Mouse (Mus musculus) CH12.LX (cell line): ENCODE data around the gene Agrp. TPM values are rescaled to one million over a fixed set of nuclear protein-coding genes. Genes with fewer than 3 reads are reported as not detected.
A peak's percentile ranks its signal among the peaks of the same experiment; 100 is the strongest.

Source experiments
- DNase-seq: peaks from one replicate; pipeline ENCODE4 v3.0.0-alpha.2; 2013; ENCODE audit errors: extremely low read depth
- H3K27ac ChIP-seq: 2 replicates; pipeline ENCODE4 v1.5.1; 2012; ENCODE audit warnings: low read depth, mild to moderate bottlenecking, control low read depth, moderate library complexity; ENCODE audit not compliant: insufficient read depth
- H3K27me3 ChIP-seq: replicated peaks from 2 replicates; pipeline ENCODE3; 2012; ENCODE audit warnings: inconsistent platforms
- H3K36me3 ChIP-seq, 2 experiments: replicated peaks in 1 of 2; 2 replicates each; pipeline versions ENCODE3 to v1.6.1; 2012; ENCODE audit warnings: inconsistent platforms in 1 of 2, low read length in 1 of 2, mild to moderate bottlenecking in 1 of 2, mixed read lengths in 1 of 2, moderate library complexity in 1 of 2; ENCODE audit not compliant: control insufficient read depth in 1 of 2, insufficient read depth in 1 of 2
- H3K4me1 ChIP-seq, 2 experiments: 2 replicates each; pipeline ENCODE4 v1.6.1; 2012; ENCODE audit warnings: inconsistent platforms in 1 of 2, moderate library complexity in 1 of 2; ENCODE audit not compliant: insufficient read depth in 2 of 2, control insufficient read depth in 1 of 2
- H3K4me2 ChIP-seq: 2 replicates; pipeline ENCODE4 v1.6.1; 2012; ENCODE audit warnings: low read depth, mild to moderate bottlenecking, control low read depth; ENCODE audit not compliant: poor library complexity, insufficient read depth, severe bottlenecking
- H3K4me3 ChIP-seq, 3 experiments: fragments of 150-350 bp in 1 of 3; sonication (generic) in 1 of 3; replicated peaks in 1 of 3; 2 replicates each; pipeline versions ENCODE3 to v1.5.1; 2011 to 2012; ENCODE audit warnings: low read depth in 2 of 3, low read length in 2 of 3, mild to moderate bottlenecking in 2 of 3, moderate library complexity in 2 of 3, control low read depth in 1 of 3, improper control_type of control experiment in 1 of 3, inconsistent platforms in 1 of 3, mixed read lengths in 1 of 3; ENCODE audit not compliant: poor library complexity in 1 of 3
- H3K79me2 ChIP-seq: replicated peaks from 2 replicates; pipeline ENCODE4 v1.6.1; 2012; ENCODE audit warnings: mild to moderate bottlenecking, moderate library complexity; ENCODE audit not compliant: control insufficient read depth, poor library complexity, insufficient read depth, severe bottlenecking; ENCODE audit errors: extremely low read depth
- H3K9ac ChIP-seq: 2 replicates; pipeline ENCODE4 v1.6.1; 2012; ENCODE audit warnings: low read depth, mild to moderate bottlenecking, control low read depth, moderate library complexity; ENCODE audit not compliant: insufficient read depth
- H3K9me3 ChIP-seq: replicated peaks from 2 replicates; pipeline ENCODE3; 2012; ENCODE audit warnings: low read length, inconsistent platforms, mixed read lengths
- BHLHE40 ChIP-seq: IDR thresholded peaks from 2 replicates; pipeline ENCODE4 v1.6.1; 2011; ENCODE audit warnings: mild to moderate bottlenecking, low read depth, low read length, improper control_type of control experiment
- CHD2 ChIP-seq: IDR thresholded peaks from 2 replicates; pipeline ENCODE4 v1.6.1; 2011; ENCODE audit warnings: low read length, improper control_type of control experiment
- CTCF ChIP-seq, 2 experiments: IDR thresholded peaks in 1 of 2; conservative IDR thresholded peaks in 1 of 2; 2 replicates each; pipeline ENCODE4 v1.5.1; 2011 to 2012; ENCODE audit warnings: low read depth in 2 of 2, low read length in 2 of 2, improper control_type of control experiment in 1 of 2, inconsistent platforms in 1 of 2, mild to moderate bottlenecking in 1 of 2, moderate library complexity in 1 of 2
- ELF1 ChIP-seq: IDR thresholded peaks from 2 replicates; pipeline ENCODE4 v1.6.1; 2014; ENCODE audit warnings: low read depth, mild to moderate bottlenecking, inconsistent platforms, low read length, improper control_type of control experiment
- EP300 ChIP-seq: IDR thresholded peaks from 2 replicates; pipeline ENCODE4 v1.6.1; 2011; ENCODE audit warnings: low read length, improper control_type of control experiment
- GABPA ChIP-seq: IDR thresholded peaks from 2 replicates; pipeline ENCODE4 v1.6.1; 2012; ENCODE audit warnings: low read depth, low read length, improper control_type of control experiment, inconsistent platforms; ENCODE audit not compliant: insufficient replicate concordance
- HCFC1 ChIP-seq: IDR thresholded peaks from 2 replicates; pipeline ENCODE4 v1.6.1; 2012; ENCODE audit warnings: low read depth, mild to moderate bottlenecking, inconsistent platforms, low read length, improper control_type of control experiment
- IRF4 ChIP-seq: IDR thresholded peaks from 2 replicates; pipeline ENCODE4 v1.6.1; 2014; ENCODE audit warnings: low read depth, mild to moderate bottlenecking, inconsistent platforms, low read length, improper control_type of control experiment
- JUN ChIP-seq: IDR thresholded peaks from 2 replicates; pipeline ENCODE4 v1.6.1; 2011; ENCODE audit warnings: low read depth, mild to moderate bottlenecking, low read length, improper control_type of control experiment, moderate library complexity; ENCODE audit not compliant: insufficient read depth
- JUND ChIP-seq: conservative IDR thresholded peaks from 2 replicates; pipeline ENCODE4 v1.6.1; 2011; ENCODE audit warnings: low read depth, low read length, improper control_type of control experiment
- MAFK ChIP-seq: IDR thresholded peaks from 2 replicates; pipeline ENCODE4 v1.6.1; 2011; ENCODE audit warnings: low read length, improper control_type of control experiment; ENCODE audit not compliant: insufficient replicate concordance
- MAX ChIP-seq: IDR thresholded peaks from 2 replicates; pipeline ENCODE4 v1.6.1; 2011; ENCODE audit warnings: low read length, improper control_type of control experiment
- MAZ ChIP-seq: IDR thresholded peaks from 2 replicates; pipeline ENCODE4 v1.6.1; 2012; ENCODE audit warnings: low read depth, mild to moderate bottlenecking, inconsistent platforms, low read length, improper control_type of control experiment, moderate library complexity
- MEF2A ChIP-seq: IDR thresholded peaks from 2 replicates; pipeline ENCODE4 v1.6.1; 2014; ENCODE audit warnings: low read depth, mild to moderate bottlenecking, inconsistent platforms, low read length, improper control_type of control experiment, borderline replicate concordance
- MXI1 ChIP-seq: IDR thresholded peaks from 2 replicates; pipeline ENCODE4 v1.6.1; 2011; ENCODE audit warnings: mild to moderate bottlenecking, low read depth, low read length, improper control_type of control experiment
- NELFE ChIP-seq: IDR thresholded peaks from 2 replicates; pipeline ENCODE4 v1.6.1; 2011; ENCODE audit warnings: low read depth, low read length, improper control_type of control experiment
- NRF1 ChIP-seq: IDR thresholded peaks from 2 replicates; pipeline ENCODE4 v1.6.1; 2014; ENCODE audit warnings: low read depth, mild to moderate bottlenecking, inconsistent platforms, low read length, improper control_type of control experiment, moderate library complexity
- PAX5 ChIP-seq: IDR thresholded peaks from 2 replicates; pipeline ENCODE4 v1.6.1; 2012; ENCODE audit warnings: low read length, inconsistent platforms, mixed read lengths
- POLR2A ChIP-seq: IDR thresholded peaks from 2 replicates; pipeline ENCODE4 v1.6.1; 2011; ENCODE audit warnings: low read depth, mild to moderate bottlenecking, improper control_type of control experiment, low read length
- RAD21 ChIP-seq: IDR thresholded peaks from 2 replicates; pipeline ENCODE4 v1.6.1; 2011; ENCODE audit warnings: low read depth, mild to moderate bottlenecking, low read length, improper control_type of control experiment, moderate library complexity
- SIN3A ChIP-seq: IDR thresholded peaks from 2 replicates; pipeline ENCODE4 v1.6.1; 2012; ENCODE audit warnings: low read length, improper control_type of control experiment, inconsistent platforms
- SMC3 ChIP-seq: IDR thresholded peaks from 2 replicates; pipeline ENCODE4 v1.6.1; 2011; ENCODE audit warnings: low read depth, low read length, improper control_type of control experiment
- TBP ChIP-seq: conservative IDR thresholded peaks from 2 replicates; pipeline ENCODE4 v1.6.1; 2011; ENCODE audit warnings: low read depth, low read length, improper control_type of control experiment
- UBTF ChIP-seq: IDR thresholded peaks from 2 replicates; pipeline ENCODE4 v1.6.1; 2012; ENCODE audit warnings: low read depth, mild to moderate bottlenecking, inconsistent platforms, low read length, improper control_type of control experiment, moderate library complexity
- ZC3H11A ChIP-seq: IDR thresholded peaks from 2 replicates; pipeline ENCODE4 v1.6.1; 2012; ENCODE audit warnings: low read depth, mild to moderate bottlenecking, inconsistent platforms, low read length, improper control_type of control experiment
- ZKSCAN1 ChIP-seq: IDR thresholded peaks from 2 replicates; pipeline ENCODE4 v1.6.1; 2012; ENCODE audit warnings: low read depth, inconsistent platforms, low read length, improper control_type of control experiment, borderline replicate concordance
- ZMIZ1 ChIP-seq: IDR thresholded peaks from 2 replicates; pipeline ENCODE4 v1.6.1; 2012; ENCODE audit warnings: low read depth, mild to moderate bottlenecking, inconsistent platforms, low read length, improper control_type of control experiment
- ZNF384 ChIP-seq: IDR thresholded peaks from 2 replicates; pipeline ENCODE4 v1.6.1; 2012; ENCODE audit warnings: low read depth, low read length, improper control_type of control experiment, inconsistent platforms
- dilution Hi-C: fragments of 300-500 bp; cut with MboI; formaldehyde crosslinking; loops from 2 replicates; pipeline ENCODE4 v1.14.3; 2020; ENCODE audit warnings: low sequenced_read_pairs; ENCODE audit not compliant: extremely low pct_unique_long_range_greater_than_20kb, extremely low pct_ligation_motif_present
- in situ Hi-C: fragments of 300-500 bp; cut with MboI; formaldehyde crosslinking; loops from 3 replicates; pipeline ENCODE4 v1.14.3; 2019; ENCODE audit warnings: low sequenced_read_pairs, low pct_ligation_motif_present, low pct_unique_long_range_greater_than_20kb, mixed read lengths
- polyA plus RNA-seq: library from polyadenylated mRNA; unstranded; fragments of >175 nt; gene quantifications from 2 replicates; pipeline ENCODE4 v1.2.1, GENCODE M21; 2012; ENCODE audit warnings: low read depth; ENCODE audit not compliant: insufficient read length
- total RNA-seq, 2 experiments: library from RNA; depleted of rRNA; stranded (reverse); fragments of 300-350 nt in 1 of 2; fragments of >200 nt in 1 of 2; gene quantifications; 2 replicates each; pipeline ENCODE4 v1.2.3; 2012 to 2014

Gene Agrp
- total and polyA plus RNA-seq, 3 experiments: 0.30 TPM; not detected in 2

GRCm38 (mm10) chr8:105685796-105686308 lies 48.7 kb upstream of the Agrp start, which contains the start of gene Carmil2 (continued):
- peak; percentile 90 for TF ChIP-seq MXI1
- TF ChIP-seq TBP: 0 out of 2 replicates have a peak, but pooled peaks have one; percentile 21
- no peak; the same call in 1 of the 2 replicates for TF ChIP-seq EP300
- peak; percentile 67; the same call in 1 of the 2 replicates for TF ChIP-seq POLR2A
- peak; percentile 79 for TF ChIP-seq ELF1
- TF ChIP-seq CHD2: no peak; the same call in 1 of the 2 replicates
- peak; percentile 87; the same call in 1 of the 2 replicates for TF ChIP-seq MAX
- TF ChIP-seq UBTF: peak; percentile 96
- TF ChIP-seq NRF1: peak; percentile 37; the same call in 1 of the 2 replicates
- peak; percentile 76 for TF ChIP-seq NELFE
- TF ChIP-seq HCFC1: peak; percentile 59
- TF ChIP-seq CTCF (conservative IDR thresholded peaks at IDR 0.05 in 1 of 2, IDR thresholded peaks at IDR 0.05 in 1 of 2; ENCODE audit: low read depth in 2 of 2, low read length in 2 of 2): peak; percentile 85 to 96
- no peak for TF ChIP-seq JUND
- TF ChIP-seq IRF4: peak; percentile 43; the same call in 1 of the 2 replicates
- no peak; the same call in 1 of the 2 replicates for TF ChIP-seq ZC3H11A

GRCm38 (mm10) chr8:105685325-105685724 lies 48.1 kb upstream of the Agrp start:
- no peaks in the 10 kb centered on the region for H3K9me3 ChIP-seq
- in situ Hi-C loops (loop anchor here (5.0 kb wide), 1 partner anchor 48 kb away; the partner anchor contains the start of genes Agrp and Ctcf), dilution Hi-C loops (no loop called here)
- H3K4me3 ChIP-seq: peak overlapping the region; percentile 58 to 70 (median 68)
- no peak for DNase-seq
- H3K4me1 ChIP-seq: peaks cover 2 to 56% of the 10 kb centered on the region in 2 experiments; a peak in 2 of 4 replicates
- H3K27me3 ChIP-seq: no peaks in the 10 kb centered on the region
- peak overlapping the region; percentile 78 for H3K9ac ChIP-seq
- H3K27ac ChIP-seq: 0 out of 2 replicates have a peak overlapping the region, but pooled peaks have one; percentile 81
- peaks cover 42 to 72% of the 10 kb centered on the region in 2 experiments for H3K36me3 ChIP-seq
- H3K79me2 ChIP-seq: no peaks in the 10 kb centered on the region
- H3K4me2 ChIP-seq: peak overlapping the region; percentile 92
- TF ChIP-seq SIN3A (no peak), CHD2 (no peak), IRF4 (no peak), PAX5 (no peak), ZNF384 (peak; percentile 66)

DNA sequence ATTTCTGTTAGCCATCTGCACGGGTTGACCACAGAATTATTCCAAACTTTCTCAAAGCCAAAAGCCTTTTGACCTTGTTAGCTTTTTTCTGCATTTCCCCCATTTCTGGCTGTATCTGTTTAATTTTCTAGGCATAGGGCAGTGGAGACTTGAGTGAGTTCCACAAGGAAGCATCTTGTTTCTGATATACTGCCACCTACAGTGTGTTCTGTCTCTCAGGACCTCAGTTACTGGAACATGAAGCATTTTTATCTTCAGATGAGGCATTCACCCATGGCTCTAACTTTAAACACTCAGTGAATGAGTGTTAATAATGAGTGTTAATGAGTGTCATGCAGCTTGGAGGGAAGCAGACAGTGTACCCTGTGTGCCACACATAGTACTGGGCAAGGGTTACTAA lies 40.7 kb upstream of the Agrp start:
- Histone ChIP-seq H3K4me1 (peaks cover 0 to 8% of the 10 kb centered on the region in 2 experiments; a peak in 2 of 4 replicates), H3K4me2 (no peak overlapping the region), H3K36me3 (peaks cover 65 to 90% of the 10 kb centered on the region in 2 experiments), H3K9me3 (no peaks in the 10 kb centered on the region), H3K27me3 (no peaks in the 10 kb centered on the region), H3K27ac (no peak overlapping the region), H3K4me3 (no peak overlapping the region), H3K9ac (no peak overlapping the region), H3K79me2 (0 out of 2 replicates have a peak, but pooled peaks cover 2% of the 10 kb centered on the region)
- dilution Hi-C loops (no loop called here), in situ Hi-C loops (no loop called here)
- no peak for DNase-seq
- TF ChIP-seq ELF1: no peak
- no peak for TF ChIP-seq ZNF384
- TF ChIP-seq ZKSCAN1: no peak
- TF ChIP-seq GABPA: no peak
- TF ChIP-seq BHLHE40: no peak
- TF ChIP-seq MAFK: no peak
- TF ChIP-seq CHD2: no peak
- TF ChIP-seq RAD21: no peak
- TF ChIP-seq MEF2A: no peak
- no peak for TF ChIP-seq TBP
- TF ChIP-seq ZC3H11A: no peak
- TF ChIP-seq ZMIZ1: no peak
- no peak for TF ChIP-seq EP300
- TF ChIP-seq CTCF (conservative IDR thresholded peaks at IDR 0.05 in 1 of 2, IDR thresholded peaks at IDR 0.05 in 1 of 2; ENCODE audit: low read depth in 2 of 2, low read length in 2 of 2): peak in 1 of 2 experiments; percentile 48; a peak in 2 of 4 replicates
- TF ChIP-seq SMC3: peak; percentile 38
- TF ChIP-seq JUN: no peak
- TF ChIP-seq HCFC1: no peak
- TF ChIP-seq MAZ: no peak
